Mouse (Mus musculus): ENCODE measurements at regions not wholly inside any gene's neighbourhood (a gene's known extent, or its start where the extent isn't known, plus 50 kb on each side); places are given as distances from the start of the nearest gene placed in this dataset.

DNA sequence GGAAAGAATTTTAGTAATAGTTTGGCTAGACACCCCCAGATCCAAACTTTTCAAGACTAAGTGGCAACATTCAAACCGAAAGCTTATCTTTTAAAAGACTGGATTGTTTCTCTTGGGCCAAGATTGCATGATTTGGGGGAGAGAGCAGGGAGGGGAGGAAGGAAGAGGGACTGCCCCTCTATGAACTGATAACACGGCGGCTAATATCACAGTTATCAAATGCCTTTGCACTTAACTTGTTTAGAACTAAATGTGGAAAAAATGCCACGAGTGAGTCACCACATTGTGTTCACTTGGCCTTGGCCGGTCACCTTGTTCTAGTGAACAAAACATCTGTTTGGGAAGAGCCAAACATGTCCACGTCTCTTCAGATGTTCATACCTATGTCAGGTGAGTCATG lies 92.3 kb downstream of the Tes start:
- no peak for DNase-seq

- DNase-seq, result peak; percentile 48 to 62
Measured at GRCm38 (mm10) chr6:17169971-17170781, 105.2 kb downstream of the Tes start.

GRCm38 (mm10) chr6:17170782-17171272 lies 105.9 kb downstream of the Tes start:
- peak; percentile 45 to 48 for DNase-seq

- DNase-seq, result peak; percentile 30 to 38
Measured at GRCm38 (mm10) chr6:17171273-17172011, 106.5 kb downstream of the Tes start.

- DNase-seq, result no peak
Measured at GRCm38 (mm10) chr6:17172050-17172449, 107.1 kb downstream of the Tes start.

DNA sequence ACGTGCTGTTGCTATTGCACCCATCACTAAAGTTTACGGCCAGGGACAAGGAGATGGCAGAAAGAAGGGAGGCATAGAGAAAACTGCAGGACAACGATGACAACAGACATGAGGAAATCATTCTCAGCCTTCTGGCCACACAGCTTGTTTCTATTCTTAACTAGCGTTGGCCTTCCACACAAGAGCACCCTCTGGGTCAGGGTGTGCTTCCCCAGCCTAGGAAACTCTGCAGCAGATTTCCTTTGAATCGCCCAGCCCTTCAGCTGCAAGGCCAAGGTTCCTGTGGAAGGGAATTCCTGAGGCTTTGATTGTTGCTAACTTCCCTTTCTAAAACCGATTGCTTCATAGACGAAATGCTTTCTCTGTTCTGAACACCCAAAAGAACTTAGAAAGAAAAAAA lies 103.8 kb upstream of the Cav2 start:
- no peak for DNase-seq

GRCm38 (mm10) chr6:17179476-17179875 lies 101.5 kb upstream of the Cav2 start:
- DNase-seq, result no peak

DNA sequence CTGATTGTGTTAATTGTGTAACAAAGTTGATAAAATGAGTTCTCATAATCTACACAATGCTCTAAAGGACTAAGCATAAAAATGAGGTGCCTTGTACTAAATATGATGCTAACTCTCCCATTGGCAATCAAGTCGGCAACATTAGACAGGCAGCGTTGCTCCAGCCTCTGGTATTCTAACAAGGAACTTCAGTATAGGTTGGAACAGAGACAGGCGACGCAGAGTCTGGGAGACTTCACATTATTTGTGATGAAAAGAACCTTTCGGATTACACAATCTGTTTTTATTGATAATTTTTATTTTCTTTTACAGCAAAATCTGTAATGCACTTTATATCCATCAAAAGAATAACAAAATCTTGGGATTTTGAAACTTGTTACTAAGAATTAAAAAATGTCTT lies 94.4 kb upstream of the Cav2 start:
- DNase-seq, result no peak

DNA sequence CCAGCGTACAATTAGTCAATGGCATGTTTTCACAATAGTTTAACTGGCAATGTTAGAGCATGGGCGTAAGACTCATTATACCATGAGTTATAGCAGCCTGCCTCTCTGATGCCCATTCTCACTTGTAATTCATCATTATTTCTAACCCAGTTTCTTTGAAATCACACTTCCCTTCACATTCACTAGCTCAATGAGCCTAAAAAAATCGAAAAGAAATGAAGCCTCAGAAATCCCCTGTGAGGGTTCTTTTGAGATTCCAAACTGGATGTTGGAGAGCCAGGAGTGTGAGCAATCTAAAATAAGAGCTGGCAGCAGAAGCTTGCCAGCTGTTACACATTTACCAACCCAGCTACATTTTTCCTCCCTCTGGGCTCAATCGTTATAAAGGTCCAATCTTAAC lies 93.9 kb upstream of the Cav2 start:
- no peak for DNase-seq

DNA sequence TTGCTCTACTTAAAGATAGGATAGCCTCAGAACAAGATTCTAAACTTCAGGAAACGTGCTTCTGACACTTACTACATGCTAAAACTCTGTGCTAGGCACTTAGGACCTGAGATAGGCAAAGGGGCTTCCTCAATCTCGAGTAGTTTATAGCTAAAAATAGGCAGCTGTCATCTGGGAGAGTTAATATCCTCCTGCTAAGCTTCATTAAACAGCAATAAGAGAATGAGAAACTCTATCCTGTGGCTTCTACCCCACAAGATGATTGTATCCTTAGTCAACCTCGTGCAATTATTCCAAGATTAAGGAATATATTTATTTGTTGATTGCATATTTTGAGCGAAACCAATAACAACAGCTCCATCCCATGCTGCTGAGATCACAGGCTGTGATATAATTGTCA lies 85.4 kb upstream of the Cav2 start:
- no peak for DNase-seq

- no peak for DNase-seq
Measured at GRCm38 (mm10) chr6:17197728-17198397, 83.1 kb upstream of the Cav2 start.

DNA sequence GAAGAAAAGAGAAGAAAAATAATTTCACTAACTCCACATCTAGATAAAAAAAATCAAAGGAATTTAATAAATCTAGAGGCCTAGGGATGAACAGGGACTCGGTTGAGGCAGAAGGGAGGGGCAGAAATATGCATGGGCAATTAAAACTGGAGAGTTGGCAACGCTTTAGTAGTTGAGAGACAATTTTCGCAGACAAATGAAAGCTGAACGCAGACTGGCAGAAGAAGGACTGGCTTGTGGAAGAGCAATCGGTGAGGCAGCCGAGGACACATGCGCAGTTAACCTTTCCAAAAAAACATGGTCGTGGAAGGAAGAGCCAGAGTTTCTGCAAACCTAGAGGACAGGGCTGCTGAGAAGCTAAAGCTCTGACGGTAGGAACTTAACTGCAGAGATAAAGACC lies 82.1 kb upstream of the Cav2 start:
- DNase-seq, result peak in 1 of 2 experiments; percentile 2

- DNase-seq, result no peak
Measured at GRCm38 (mm10) chr6:17201916-17202636, 78.9 kb upstream of the Cav2 start.

DNA sequence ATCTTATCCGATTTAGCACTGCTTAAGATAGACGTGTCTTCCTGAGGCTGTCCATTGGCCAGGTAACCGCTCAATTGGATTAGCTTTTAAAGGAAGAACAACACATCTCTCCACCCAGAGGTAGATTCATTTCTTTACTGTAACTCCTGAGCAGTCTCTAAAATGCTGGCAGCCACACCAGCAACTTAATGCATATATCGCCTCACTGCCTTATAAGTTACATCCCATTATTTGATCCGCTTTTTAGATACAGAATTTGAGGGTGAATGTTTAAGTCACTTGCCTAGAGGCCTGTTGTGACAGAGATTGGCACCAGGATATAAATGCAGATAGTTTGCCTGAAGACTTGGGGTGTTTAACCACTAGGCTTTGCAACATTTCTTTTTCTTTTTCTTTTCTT lies 77.7 kb upstream of the Cav2 start:
- DNase-seq, result no peak

GRCm38 (mm10) chr6:17203900-17204686 lies 76.9 kb upstream of the Cav2 start:
- DNase-seq, result no peak

- DNase-seq, result no peak
Measured at GRCm38 (mm10) chr6:17206932-17207331, 74.1 kb upstream of the Cav2 start.

- no peak for DNase-seq
Measured at GRCm38 (mm10) chr6:17209792-17210191, 71.2 kb upstream of the Cav2 start.

- DNase-seq, result no peak
Measured at GRCm38 (mm10) chr6:17211346-17211745, 69.6 kb upstream of the Cav2 start.

- no peak for DNase-seq
Measured at GRCm38 (mm10) chr6:17214774-17215173, 66.2 kb upstream of the Cav2 start.

- no peak for DNase-seq
Measured at GRCm38 (mm10) chr6:17216442-17216841, 64.5 kb upstream of the Cav2 start.

- DNase-seq, result no peak
Measured at GRCm38 (mm10) chr6:17223744-17224143, 57.2 kb upstream of the Cav2 start.

- DNase-seq, result no peak
Measured at GRCm38 (mm10) chr6:17224852-17225251, 56.1 kb upstream of the Cav2 start.

Data from cerebellum, postnatal 14 days (tissue).